ENCODE assay signal across 14 mouse cellular contexts in genomic region chr1:194881556-194882223, GRCm38 (mm10). TPM values are rescaled to one million over a fixed set of nuclear protein-coding genes. Genes with fewer than 3 reads are reported as not detected.
DNase-seq lines count a peak whose midpoint lies in the region.
"Had no signal": no experiment of that assay in that cellular context is flagged by ENCODE, and none has a peak within 500 bp of the region (broad histone marks: within the 10 kb centered on the region; RNA-seq: fewer than 3 reads in every experiment).

No protein-coding gene starts in this region.

- intact Hi-C loops in left cerebral cortex, postnatal 4 days (cut with DNase I) = no loop called here
- intact Hi-C loops in left cerebral cortex, postnatal 25 days (cut with DNase I) = loop anchor here (5.0 kb wide), 1 partner anchor 136 kb away; no protein-coding TSS in a partner anchor

- peak; percentile 43 to 68 for DNase-seq in frontal cortex, postnatal 36 days (ENCODE audit: low spot score in 2 of 2)
- DNase-seq in frontal cortex, postnatal 25 days (ENCODE audit: low spot score in 2 of 2) = no peak
- peak; percentile 22 for DNase-seq in left cerebral cortex, adult 11 months (ENCODE audit: low spot score)
- DNase-seq in left cerebral cortex, postnatal 4 days = no peak
- peak; percentile 2 to 10 for DNase-seq in adrenal gland, postnatal 36 days
- peak; percentile 31 to 82 for DNase-seq in left cerebral cortex, postnatal 25 days (ENCODE audit: low spot score in 2 of 2)
- DNase-seq in thymus, postnatal 10 days (ENCODE audit: low spot score in 2 of 2) = no peak
- DNase-seq: cerebellum, postnatal 10 days; gastrocnemius, postnatal 25 days; kidney, adult 18-20 months; kidney, postnatal 25 days; lung, postnatal 14 days; spleen, adult 18-20 months had no signal

RNA-seq across cellular contexts. Expression of gene Cd34, which starts 56.9 kb away (rescaled TPM):
- total RNA-seq in left cerebral cortex, postnatal 4 days (2021) = 10 to 100 TPM; 19.1 to 20.4 TPM
- 10 to 100 TPM; 45.0 to 62.8 TPM for total RNA-seq in adrenal gland, postnatal 36 days (2021)
- total RNA-seq in left cerebral cortex, postnatal 25 days (2021) = 10 to 100 TPM; 52.1 to 57.5 TPM
- total RNA-seq: MEL had no signal

Comparison
In these comparisons a context has a peak if more than half of its experiments do, and no peak if none do; other contexts are left out.
1. DNase-seq: peak in frontal cortex, postnatal 36 days (2 of 2), left cerebral cortex, adult 11 months (single experiment), adrenal gland, postnatal 36 days (2 of 2) and left cerebral cortex, postnatal 25 days (2 of 2); none in frontal cortex, postnatal 25 days (0 of 2), left cerebral cortex, postnatal 4 days (single experiment) and thymus, postnatal 10 days (0 of 2).